Mouse (Mus musculus) embryonic fibroblast, embryonic 13.5 days (primary cell): ENCODE data around the gene Tmem54.

Experiments used
- CTCF ChIP-seq: IDR thresholded peaks from 2 replicates; pipeline ENCODE4 v1.5.1; 2011; ENCODE audit warnings: mild to moderate bottlenecking, control low read depth, low read length, moderate library complexity, borderline replicate concordance; ENCODE audit not compliant: insufficient read depth
- POLR2A ChIP-seq: IDR thresholded peaks from 2 replicates; pipeline ENCODE4 v1.6.1; 2011; ENCODE audit warnings: low read depth, mild to moderate bottlenecking, control low read depth, low read length, moderate library complexity

- TF ChIP-seq CTCF (no peak), POLR2A (no peak)
Measured at GRCm38 (mm10) chr4:129081939-129082338, 23.4 kb upstream of the Tmem54 start.
